Mouse (Mus musculus) testis, adult 2 months (tissue): ENCODE results near the gene Popdc2.

Experiments used
- CTCF ChIP-seq: fragments of 200-500 bp; IDR thresholded peaks from 2 replicates; pipeline ENCODE4 v1.5.1; 2012; ENCODE audit warnings: low read depth, mild to moderate bottlenecking, inconsistent platforms, low read length, moderate library complexity; ENCODE audit not compliant: control insufficient read depth, insufficient read depth, insufficient replicate concordance
- POLR2A ChIP-seq: fragments of 200-500 bp; IDR thresholded peaks from 2 replicates; pipeline ENCODE4 v1.6.1; 2012; ENCODE audit warnings: low read depth, mild to moderate bottlenecking, inconsistent platforms, low read length, moderate library complexity; ENCODE audit not compliant: control insufficient read depth

- TF ChIP-seq POLR2A (no peak), CTCF (peak; percentile 46; the same call in 1 of the 2 replicates)
Measured at GRCm38 (mm10) chr16:38321452-38321935, 40.5 kb upstream of the Popdc2 start.
